Mouse (Mus musculus) left cerebral cortex, adult 18-20 months (tissue): ENCODE measurements around the gene Timd4. TPM values are rescaled to one million over a fixed set of nuclear protein-coding genes. Genes with fewer than 3 reads are reported as not detected.

Experiments
- DNase-seq, 2 experiments: peaks; one replicate each; pipeline ENCODE4 v3.0.0; 2021 to 2022; ENCODE audit warnings: low spot score in 2 of 2, mixed read lengths in 1 of 2
- long read RNA-seq, 2 experiments: library from polyadenylated mRNA; stranded (forward); transcript quantifications; one replicate each; pipeline ENCODE4 v2.0.0; 2021
- total RNA-seq, 2 experiments: library from RNA; stranded (reverse); gene quantifications; 2 replicates each; pipeline ENCODE4 v1.2.3; 2021

Timd4 gene
- total RNA-seq, result under 1 TPM in 1 of 2 experiments, not detected in 1; 0.14 TPM
- long read RNA-seq, experiment 1, result 0 reads
- long read RNA-seq, experiment 2, result 0 reads

GRCm38 (mm10) chr11:46810511-46810910 is at the start of gene Timd4:
TSS of gene Timd4 (plus strand) at chr11:46810800.
- DNase-seq, result no peak

GRCm38 (mm10) chr11:46776879-46777278 is 33.7 kb upstream of the Timd4 start:
- DNase-seq, result no peak

- DNase-seq, result no peak
These were observed 30.8 kb upstream of the Timd4 start for GRCm38 (mm10) chr11:46779811-46780210.

- DNase-seq, result no peak
These were observed 6.2 kb upstream of the Timd4 start for GRCm38 (mm10) chr11:46804440-46804839.

- DNase-seq, result no peak
These were observed 7.1 kb downstream of the Timd4 start for GRCm38 (mm10) chr11:46817692-46818091.

GRCm38 (mm10) chr11:46819930-46820329 is 9.3 kb downstream of the Timd4 start:
- DNase-seq, result no peak

- DNase-seq, result no peak
These were observed 19.7 kb downstream of the Timd4 start for GRCm38 (mm10) chr11:46830348-46830747.

- no peak for DNase-seq
These were observed 24.5 kb downstream of the Timd4 start for GRCm38 (mm10) chr11:46835080-46835479.

- DNase-seq, result no peak
These were observed 31.6 kb downstream of the Timd4 start for GRCm38 (mm10) chr11:46842015-46842726.

GRCm38 (mm10) chr11:46846661-46847060 is 36.1 kb downstream of the Timd4 start:
- DNase-seq, result no peak

- no peak for DNase-seq
These were observed 37.2 kb downstream of the Timd4 start for GRCm38 (mm10) chr11:46847827-46848220.

GRCm38 (mm10) chr11:46848221-46848971 is 37.8 kb downstream of the Timd4 start:
- DNase-seq, result no peak

GRCm38 (mm10) chr11:46864809-46865208 is 54.2 kb downstream of the Timd4 start:
- DNase-seq, result peak; percentile 21 to 42

GRCm38 (mm10) chr11:46868594-46868993 is 58.0 kb downstream of the Timd4 start:
- no peak for DNase-seq

- DNase-seq, result peak; percentile 5
These were observed 65.2 kb downstream of the Timd4 start for GRCm38 (mm10) chr11:46875774-46876173.

- DNase-seq, result no peak
These were observed 71.9 kb downstream of the Timd4 start for GRCm38 (mm10) chr11:46882456-46882855.

- no peak for DNase-seq
These were observed 78.5 kb downstream of the Timd4 start for GRCm38 (mm10) chr11:46889093-46889492.

Other genes starting within 250 kb of the Timd4 start
- not detected for gene BC053393, start 239.3 kb upstream of the Timd4 start, total RNA-seq
- not detected for gene Dppa1, start 181.5 kb upstream of the Timd4 start, total RNA-seq
- not detected for gene Timd2, start 103.7 kb upstream of the Timd4 start, total RNA-seq
- gene Havcr1, start 75.7 kb upstream of the Timd4 start, total RNA-seq, result not detected